Mouse (Mus musculus): ENCODE results near the gene Ppp1r9a.

DNA sequence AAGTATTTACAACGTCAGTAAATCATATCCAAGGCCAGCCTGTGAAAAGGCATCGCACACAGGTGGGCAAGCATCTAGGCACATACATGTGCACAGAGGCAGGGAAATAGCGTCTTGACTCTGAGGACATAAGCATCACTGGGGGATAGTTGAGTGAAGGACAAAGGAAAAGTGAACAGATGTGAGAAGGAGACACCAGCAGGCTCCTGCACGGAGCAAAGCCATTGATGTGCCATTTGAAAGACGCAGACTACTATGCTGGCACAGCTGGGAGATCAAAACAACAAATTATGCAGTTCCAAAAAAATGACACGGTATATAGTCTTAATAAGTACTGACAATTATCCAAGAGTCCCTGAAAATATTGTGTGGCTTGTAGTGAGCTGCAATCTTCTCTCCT is 284.9 kb downstream of the Ppp1r9a start:
- TF ChIP-seq CTCF (IDR thresholded peaks at IDR 0.05) (no peak), EP300 (IDR thresholded peaks at IDR 0.05; ENCODE audit: insufficient read depth, low read depth, low read length) (no peak), POLR2A (IDR thresholded peaks at IDR 0.05; ENCODE audit: insufficient read depth, low read depth, low read length) (no peak)
